Mouse (Mus musculus): ENCODE measurements at regions not wholly inside any gene's neighbourhood (a gene's known extent, or its start where the extent isn't known, plus 50 kb on each side); places are given as distances from the start of the nearest gene placed in this dataset.

DNA sequence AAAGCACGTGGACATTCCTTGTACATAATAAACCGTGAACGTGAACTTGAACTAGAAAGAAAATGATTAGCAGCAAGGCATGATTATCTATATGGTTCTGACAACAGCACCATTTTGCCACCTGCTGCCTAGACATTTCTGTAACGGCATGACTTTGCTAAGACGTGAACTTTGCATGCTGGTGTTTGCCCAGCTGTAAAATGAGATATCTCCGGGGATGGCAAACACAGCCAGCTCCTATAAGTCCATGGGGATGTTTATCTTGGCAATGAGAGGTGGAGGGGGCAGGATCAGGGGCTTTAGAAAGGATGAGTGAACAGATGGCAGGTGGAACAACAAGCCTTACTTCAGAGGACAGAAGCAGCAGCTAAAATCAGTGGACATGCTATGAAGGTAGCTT is 522.9 kb upstream of the Castor2 start:
- TF ChIP-seq POLR2A (IDR thresholded peaks at IDR 0.05; ENCODE audit: low read depth, low read length) = no peak
- no peak for TF ChIP-seq MAX (IDR thresholded peaks at IDR 0.05; ENCODE audit: low read length)
- TF ChIP-seq CHD1 (IDR thresholded peaks at IDR 0.05; ENCODE audit: low read depth, low read length) = no peak
- no peak for TF ChIP-seq CTCF (conservative IDR thresholded peaks at IDR 0.05 in 1 of 2, IDR thresholded peaks at IDR 0.05 in 1 of 2; ENCODE audit: low read depth in 2 of 2, low read length in 2 of 2)
- no peak for TF ChIP-seq JUND (conservative IDR thresholded peaks at IDR 0.05; ENCODE audit: low read depth, low read length)
- TF ChIP-seq E2F4 (IDR thresholded peaks at IDR 0.05; ENCODE audit: insufficient replicate concordance, low read depth, low read length) = no peak
- TF ChIP-seq RAD21 (IDR thresholded peaks at IDR 0.05; ENCODE audit: low read depth, low read length) = no peak
- TF ChIP-seq POLR2AphosphoS2 (IDR thresholded peaks at IDR 0.05; ENCODE audit: low read depth, low read length) = no peak

All from CH12.LX (cell line).